Mouse (Mus musculus): ENCODE measurements around the gene Pom121l12.

The Pom121l12 gene

DNA sequence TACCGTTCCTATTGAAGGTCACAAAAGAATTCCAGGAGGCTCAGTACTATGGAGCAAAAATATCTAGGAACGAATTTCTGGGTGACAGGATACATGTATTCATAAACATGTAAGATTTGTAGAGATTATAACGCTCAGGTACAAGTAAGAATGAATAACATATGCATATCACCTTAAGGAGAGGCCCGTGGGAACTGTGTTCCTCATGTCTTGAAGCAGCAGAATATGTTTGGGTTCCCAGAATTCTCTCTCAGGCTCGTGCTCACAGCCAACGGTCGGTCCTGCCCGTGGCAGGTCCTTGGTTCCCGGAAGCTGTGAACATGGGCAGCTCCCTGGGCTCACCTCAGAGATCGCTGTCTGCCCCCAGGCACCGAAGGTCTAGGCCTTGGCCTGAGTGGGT is at the start of gene Pom121l12:
TSS of gene Pom121l12 (plus strand) at position 301 of the 400 bp plus-strand sequence.
- no peak for DNase-seq

DNA sequence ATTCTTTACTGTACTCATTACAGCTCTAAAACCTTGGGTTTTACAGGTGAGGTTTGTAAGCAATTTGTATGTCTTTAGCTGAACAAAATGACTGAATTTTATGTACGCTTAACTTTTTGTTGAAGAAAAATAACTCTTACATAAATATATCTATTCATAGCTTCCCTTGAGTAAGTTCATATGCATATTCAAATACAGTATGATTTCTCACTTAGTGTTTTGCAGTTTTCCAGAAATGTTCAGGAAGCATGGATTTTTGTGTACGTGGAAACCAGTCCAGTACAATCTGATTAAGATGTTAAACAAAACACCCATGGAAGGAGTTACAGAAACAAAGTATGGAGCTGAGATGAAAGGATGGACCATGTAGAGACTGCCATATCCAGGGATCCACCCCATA is 12.8 kb downstream of the Pom121l12 start:
- no peak for DNase-seq
